Mouse (Mus musculus) heart, adult 2 months (tissue): ENCODE measurements at regions not wholly inside any gene's neighbourhood (a gene's known extent, or its start where the extent isn't known, plus 50 kb on each side); places are given as distances from the start of the nearest gene placed in this dataset.

Experiments used
- DNase-seq, 2 experiments: peaks; one replicate each; pipeline ENCODE4 v3.0.0; 2021
- H3K27ac ChIP-seq: fragments of 200-600 bp; 2 replicates; pipeline ENCODE4 v1.8.1; 2022
- H3K27me3 ChIP-seq: fragments of 200-500 bp; 2 replicates; pipeline ENCODE4 v1.6.1; 2012; ENCODE audit warnings: mild to moderate bottlenecking, low read length, inconsistent platforms, mixed read lengths; ENCODE audit not compliant: control insufficient read depth, insufficient read depth
- H3K36me3 ChIP-seq: fragments of 200-500 bp; 2 replicates; pipeline ENCODE4 v1.6.1; 2012; ENCODE audit warnings: low read length, inconsistent platforms; ENCODE audit not compliant: control insufficient read depth, insufficient read depth
- H3K4me1 ChIP-seq: fragments of 200-500 bp; 2 replicates; pipeline ENCODE4 v1.6.1; 2011; ENCODE audit warnings: low read length; ENCODE audit not compliant: control insufficient read depth, insufficient read depth
- H3K4me3 ChIP-seq: fragments of 200-600 bp; 2 replicates; pipeline ENCODE4 v1.8.1; 2022
- H3K79me2 ChIP-seq: fragments of 200-500 bp; replicated peaks from 2 replicates; pipeline ENCODE4 v1.6.1; 2012; ENCODE audit warnings: mild to moderate bottlenecking, inconsistent platforms, low read length, moderate library complexity, mixed read lengths; ENCODE audit not compliant: control insufficient read depth, insufficient read depth
- H3K9ac ChIP-seq: fragments of 200-500 bp; 2 replicates; pipeline ENCODE4 v1.6.1; 2012; ENCODE audit warnings: low read depth, mild to moderate bottlenecking, control low read depth, inconsistent platforms, low read length, mixed read lengths
- CTCF ChIP-seq: fragments of 200-600 bp; IDR thresholded peaks from 2 replicates; pipeline ENCODE4 v1.8.1; 2022; ENCODE audit warnings: antibody characterized with exemption, mild to moderate bottlenecking, moderate library complexity
- EP300 ChIP-seq: fragments of 200-500 bp; IDR thresholded peaks from 2 replicates; pipeline ENCODE4 v1.6.1; 2011; ENCODE audit warnings: low read depth, low read length, control low read depth; ENCODE audit not compliant: insufficient read depth
- POLR2A ChIP-seq: fragments of 200-500 bp; IDR thresholded peaks from 2 replicates; pipeline ENCODE4 v1.6.1; 2011; ENCODE audit warnings: mild to moderate bottlenecking, low read depth, low read length, control low read depth; ENCODE audit not compliant: insufficient read depth
- WGBS: fragments of 180-500 bp; shearing (Covaris S2); methylation state at CpG from one replicate; pipeline ENCODE4 v1.1.7; 2018; 5-methylcytosine and 5-hydroxymethylcytosine counted together
- intact Hi-C: fragments of 180-260 bp; cut with DNase I; formaldehyde crosslinking; loops from one replicate; pipeline ENCODE4 v1.15.1; 2025

DNA sequence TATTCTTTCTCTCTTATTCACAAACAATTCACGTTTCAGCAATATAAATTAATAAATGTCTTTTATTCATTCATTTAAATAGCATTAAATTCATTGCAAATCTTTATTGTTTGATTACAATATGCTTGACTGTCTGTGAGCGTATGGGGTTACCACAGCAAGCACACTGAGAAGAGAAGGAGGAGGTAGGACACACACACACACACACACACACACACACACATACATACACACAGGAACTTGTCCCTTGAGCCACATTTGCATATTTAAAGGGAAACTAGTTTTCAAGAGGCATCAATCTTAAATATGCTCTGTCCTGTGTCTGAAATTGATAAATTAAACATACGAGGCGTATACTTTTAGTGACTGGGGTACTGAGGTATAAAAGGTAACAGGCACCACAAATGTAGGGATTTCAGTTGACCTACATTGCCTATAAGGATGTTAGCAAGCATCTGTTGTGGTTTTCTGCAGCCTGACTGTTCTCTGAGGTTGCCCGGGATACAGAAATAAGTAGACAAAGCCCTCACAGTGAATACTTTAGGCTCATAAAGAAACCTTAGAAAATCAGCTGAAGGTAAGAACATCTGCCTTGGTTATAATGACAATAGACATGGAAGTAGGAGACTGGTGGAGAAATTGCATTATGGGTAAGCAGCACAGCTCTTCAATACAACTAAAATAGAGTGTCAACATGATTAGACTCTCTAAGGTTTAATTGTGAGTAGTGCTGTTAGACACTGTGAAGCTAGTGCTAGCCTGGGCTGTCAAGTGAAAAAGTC, 217.1 kb upstream of the Tacr3 start:
- H3K4me1 ChIP-seq = no peaks in the 10 kb centered on the region
- H3K27ac ChIP-seq = no peak overlapping the region
- intact Hi-C loops = loop anchor here (5.0 kb wide), 1 partner anchor 734 kb away; no protein-coding TSS in a partner anchor
- H3K36me3 ChIP-seq = no peaks in the 10 kb centered on the region
- no peaks in the 10 kb centered on the region for H3K27me3 ChIP-seq
- no peak for DNase-seq
- WGBS = 73% methylated on average over 5 of the region's 5 CpGs
- no peak overlapping the region for H3K4me3 ChIP-seq
- no peak for TF ChIP-seq EP300
- TF ChIP-seq CTCF = no peak
- no peak for TF ChIP-seq POLR2A
- H3K9ac ChIP-seq = no peak overlapping the region
- no peaks in the 10 kb centered on the region for H3K79me2 ChIP-seq

DNA sequence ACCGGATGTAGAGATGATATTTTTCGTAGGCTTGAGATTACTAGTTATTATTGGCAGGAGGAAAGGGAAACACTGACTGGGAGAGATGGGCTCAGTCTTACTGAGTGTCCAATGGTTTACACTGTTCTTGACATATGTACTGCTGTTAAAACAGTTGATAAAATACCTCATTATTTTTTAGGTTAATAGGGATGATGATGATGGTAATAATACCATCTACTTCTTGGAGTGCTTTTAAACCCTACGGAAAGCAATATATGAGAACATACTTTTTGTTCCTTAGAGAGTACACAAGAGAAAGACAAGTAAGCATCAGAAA, 216.6 kb upstream of the Tacr3 start:
- no peaks in the 10 kb centered on the region for H3K79me2 ChIP-seq
- H3K4me1 ChIP-seq = no peaks in the 10 kb centered on the region
- H3K36me3 ChIP-seq = no peaks in the 10 kb centered on the region
- no peak overlapping the region for H3K27ac ChIP-seq
- H3K27me3 ChIP-seq = no peaks in the 10 kb centered on the region
- H3K4me3 ChIP-seq = no peak overlapping the region
- no peak overlapping the region for H3K9ac ChIP-seq
- DNase-seq = no peak
- TF ChIP-seq EP300 = no peak
- no peak for TF ChIP-seq CTCF
- TF ChIP-seq POLR2A = no peak
- 59% methylated on average over 3 of the region's 3 CpGs for WGBS
- intact Hi-C loops = loop anchor here (5.0 kb wide), 1 partner anchor 735 kb away; no protein-coding TSS in a partner anchor

DNA sequence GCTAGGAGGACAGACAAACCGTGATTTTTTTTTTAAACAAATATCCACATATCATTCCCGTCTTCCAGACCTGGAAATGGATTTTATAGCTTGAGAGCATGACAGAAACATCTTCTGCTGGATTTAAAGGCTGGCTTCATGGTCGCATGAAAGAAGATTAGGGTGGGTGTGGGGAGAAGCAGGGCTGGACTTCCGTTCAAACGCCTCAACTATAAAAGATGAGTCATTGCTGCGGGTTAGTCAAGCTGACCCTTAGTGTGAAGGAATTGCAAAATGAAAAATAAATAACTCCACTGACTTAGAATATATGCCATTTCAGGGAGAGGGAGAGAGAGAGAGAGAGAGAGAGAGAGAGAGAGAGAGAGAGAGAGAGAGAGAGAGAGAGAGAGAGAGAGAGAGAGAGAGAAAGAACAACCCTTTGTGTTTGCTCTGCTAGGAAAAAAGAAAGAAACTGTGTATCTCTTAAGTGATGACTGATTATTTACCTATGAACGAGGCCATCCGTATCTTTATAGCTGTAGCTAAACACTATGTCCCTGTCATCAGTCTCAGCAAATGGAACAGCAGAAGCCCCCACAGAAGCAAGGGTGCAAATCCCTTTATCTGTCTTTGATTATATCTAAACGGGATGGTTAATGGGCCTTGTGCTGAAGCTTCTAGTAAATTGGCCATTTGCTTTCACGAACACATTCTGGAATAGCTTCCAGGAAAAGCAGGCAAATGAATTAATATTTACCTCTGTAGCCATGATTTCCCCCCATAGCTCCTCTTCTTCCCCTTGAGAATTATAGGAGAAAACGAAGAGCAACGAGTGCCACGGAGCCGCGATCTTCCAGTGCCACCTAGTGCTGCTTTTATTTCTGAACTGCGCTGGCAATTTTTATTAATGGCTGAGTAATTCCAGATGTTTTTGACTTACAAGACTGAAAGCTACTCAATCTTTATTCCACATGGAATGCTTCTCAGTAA, 199.4 kb upstream of the Tacr3 start:
- Histone ChIP-seq H3K27ac (no peak overlapping the region), H3K9ac (no peak overlapping the region), H3K4me1 (no peaks in the 10 kb centered on the region), H3K79me2 (no peaks in the 10 kb centered on the region), H3K36me3 (no peaks in the 10 kb centered on the region), H3K27me3 (no peaks in the 10 kb centered on the region), H3K4me3 (no peak overlapping the region)
- intact Hi-C loops = loop anchor here (1.0 to 10.0 kb wide), 3 partner anchors 753 to 1525 kb away; partner anchors contain the start of gene Ppa2
- 21% methylated on average over 16 of the region's 16 CpGs for WGBS
- DNase-seq = peak; percentile 9 to 25
- TF ChIP-seq EP300 (0 out of 2 replicates have a peak, but pooled peaks have one; percentile 37), CTCF (peak; percentile 83), POLR2A (no peak)

DNA sequence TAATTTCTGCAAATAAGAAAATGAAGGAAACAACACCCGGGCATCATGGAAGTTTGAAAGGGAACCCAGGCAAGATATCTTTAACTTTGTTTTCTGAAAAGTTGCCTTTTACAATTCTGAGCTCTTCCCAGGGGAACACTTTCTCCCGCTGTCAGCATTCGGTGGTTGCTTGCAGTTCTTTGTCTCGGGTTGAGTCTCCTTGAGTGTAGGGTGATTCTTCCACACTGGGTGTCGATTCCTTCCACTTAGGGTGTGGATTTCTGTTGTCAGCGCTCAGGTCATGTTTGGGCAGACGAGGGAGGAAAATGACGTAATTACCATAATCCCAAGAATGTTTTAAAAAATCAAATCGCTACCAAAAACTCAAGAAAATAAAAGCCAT, 198.7 kb upstream of the Tacr3 start:
- H3K4me3 ChIP-seq = no peak overlapping the region
- H3K36me3 ChIP-seq = no peaks in the 10 kb centered on the region
- intact Hi-C loops = loop anchor here (1.0 to 10.0 kb wide), 2 partner anchors 754 to 1525 kb away; no protein-coding TSS in a partner anchor
- no peaks in the 10 kb centered on the region for H3K4me1 ChIP-seq
- no peaks in the 10 kb centered on the region for H3K27me3 ChIP-seq
- H3K79me2 ChIP-seq = no peaks in the 10 kb centered on the region
- 23% methylated on average over 9 of the region's 9 CpGs for WGBS
- no peak overlapping the region for H3K9ac ChIP-seq
- no peak overlapping the region for H3K27ac ChIP-seq
- DNase-seq = no peak
- no peak for TF ChIP-seq POLR2A
- TF ChIP-seq CTCF = no peak
- no peak for TF ChIP-seq EP300

DNA sequence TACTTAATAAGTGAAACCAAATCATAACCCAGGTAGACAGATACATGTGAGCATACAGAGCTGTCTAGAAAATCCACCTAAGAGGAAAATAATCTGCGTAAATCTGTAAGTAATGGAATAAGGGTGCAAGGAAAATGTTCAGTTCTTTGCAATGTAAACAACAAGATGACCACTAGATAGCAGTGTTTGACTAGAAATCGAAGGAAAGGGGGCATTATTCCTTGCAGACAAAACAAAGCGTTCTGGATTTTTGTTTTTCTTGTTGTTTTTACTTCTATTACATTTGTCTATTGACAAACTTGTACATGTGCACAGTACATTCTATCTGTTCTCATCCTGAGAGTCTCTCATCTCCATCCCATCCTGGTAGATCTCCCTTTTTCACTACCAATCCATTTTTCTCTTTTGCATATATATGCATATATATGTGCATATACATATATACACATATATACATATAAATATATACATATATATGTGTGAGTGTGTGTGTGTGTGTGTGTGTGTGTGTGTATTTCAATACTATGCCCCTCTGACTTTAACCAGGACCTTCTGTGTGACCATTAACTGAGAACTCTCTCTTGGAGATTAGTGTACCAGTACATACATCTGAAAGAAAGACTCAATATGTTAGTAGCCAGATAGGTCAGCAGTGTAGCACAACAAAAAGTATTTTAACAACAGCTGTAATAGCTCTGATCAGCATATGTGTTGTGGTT, 179.9 kb upstream of the Tacr3 start:
- Histone ChIP-seq H3K4me1 (no peaks in the 10 kb centered on the region), H3K4me3 (no peak overlapping the region), H3K36me3 (no peaks in the 10 kb centered on the region), H3K79me2 (no peaks in the 10 kb centered on the region), H3K27ac (no peak overlapping the region), H3K27me3 (no peaks in the 10 kb centered on the region), H3K9ac (no peak overlapping the region)
- no peak for DNase-seq
- 40% methylated on average over 3 of the region's 3 CpGs for WGBS
- intact Hi-C loops = loop anchor here (5.0 kb wide), 1 partner anchor 558 kb away; no protein-coding TSS in a partner anchor
- TF ChIP-seq POLR2A (no peak), CTCF (peak; percentile 52), EP300 (no peak)
